Mouse (Mus musculus) neural tube, embryonic 14.5 days (tissue): ENCODE measurements around the gene Ankrd27. TPM values are rescaled to one million over a fixed set of nuclear protein-coding genes. Genes with fewer than 3 reads are reported as not detected.

Experiments
- ATAC-seq: fragments of 200-750 bp; cut with Nextera tagmentation; 2 replicates; pipeline ENCODE4 v1.8.0; 2017; ENCODE audit warnings: low read depth, mild to moderate bottlenecking, moderate TSS enrichment, moderate library complexity
- H3K27ac ChIP-seq: fragments of 300-500 bp; sonication (generic); 2 replicates; pipeline ENCODE4 v1.5.1; 2014; ENCODE audit warnings: low read depth, mild to moderate bottlenecking, control low read depth, low read length, moderate library complexity, mixed read lengths
- H3K27me3 ChIP-seq: fragments of 300-500 bp; sonication (generic); 2 replicates; pipeline ENCODE4 v1.6.1; 2014; ENCODE audit warnings: low read length; ENCODE audit not compliant: control insufficient read depth, insufficient read depth
- H3K36me3 ChIP-seq: fragments of 300-500 bp; sonication (generic); 2 replicates; pipeline ENCODE4 v1.6.1; 2014; ENCODE audit warnings: low read length, mixed read lengths; ENCODE audit not compliant: control insufficient read depth, insufficient read depth
- H3K4me1 ChIP-seq: fragments of 300-500 bp; sonication (generic); 2 replicates; pipeline ENCODE4 v1.6.1; 2014; ENCODE audit warnings: low read length; ENCODE audit not compliant: control insufficient read depth, insufficient read depth
- H3K4me2 ChIP-seq: fragments of 300-500 bp; sonication (generic); 2 replicates; pipeline ENCODE4 v1.6.1; 2014; ENCODE audit warnings: mild to moderate bottlenecking, low read depth, low read length, control low read depth
- H3K4me3 ChIP-seq: fragments of 300-500 bp; sonication (generic); 2 replicates; pipeline ENCODE4 v1.5.1; 2014; ENCODE audit warnings: low read depth, low read length, control low read depth, mixed read lengths
- H3K9ac ChIP-seq: fragments of 300-500 bp; sonication (generic); replicated peaks from 2 replicates; pipeline ENCODE4 v1.6.1; 2014; ENCODE audit warnings: low read depth, mild to moderate bottlenecking, control low read depth, low read length, mixed read lengths
- H3K9me3 ChIP-seq: fragments of 300-500 bp; sonication (generic); 2 replicates; pipeline ENCODE4 v1.6.1; 2016; ENCODE audit warnings: low read length; ENCODE audit not compliant: control insufficient read depth
- WGBS: fragments of 180-500 bp; shearing (Covaris S2); extraction: QIAGEN DNeasy Blood & Tissue Kit; methylation state at CpG from one replicate; pipeline ENCODE4 v1.1.7; 2014; 5-methylcytosine and 5-hydroxymethylcytosine counted together
- polyA plus RNA-seq: library from polyadenylated mRNA; unstranded; fragments of >200 nt; fragmentation: Nextera tagmentation; extraction: Ambion mirVana; gene quantifications from 2 replicates; pipeline ENCODE4 v1.2.1, GENCODE M21; 2014

The Ankrd27 gene
- polyA plus RNA-seq, 1 experiment from 2014 or later: 18.5 TPM

GRCm38 (mm10) chr7:35609245-35609644 lies 23.2 kb downstream of the Ankrd27 start:
- H3K9me3 ChIP-seq: no peaks in the 10 kb centered on the region
- no peak overlapping the region for H3K4me3 ChIP-seq
- WGBS: 93% methylated on average over 10 of the region's 10 CpGs
- H3K4me2 ChIP-seq: no peak overlapping the region
- H3K9ac ChIP-seq: no peak overlapping the region
- H3K36me3 ChIP-seq: peaks cover 15% of the 10 kb centered on the region
- H3K4me1 ChIP-seq: no peaks in the 10 kb centered on the region
- H3K27me3 ChIP-seq: no peaks in the 10 kb centered on the region
- H3K27ac ChIP-seq: no peak overlapping the region
- no peak for ATAC-seq

- no peak overlapping the region for H3K4me2 ChIP-seq
- no peaks in the 10 kb centered on the region for H3K9me3 ChIP-seq
- no peak for ATAC-seq
- no peaks in the 10 kb centered on the region for H3K4me1 ChIP-seq
- no peak overlapping the region for H3K4me3 ChIP-seq
- no peak overlapping the region for H3K9ac ChIP-seq
- 18% methylated on average over 4 of the region's 4 CpGs for WGBS
- H3K27me3 ChIP-seq: no peaks in the 10 kb centered on the region
- no peak overlapping the region for H3K27ac ChIP-seq
- peaks cover 22% of the 10 kb centered on the region for H3K36me3 ChIP-seq
Observed at GRCm38 (mm10) chr7:35617513-35617912, 31.5 kb downstream of the Ankrd27 start.

- Histone ChIP-seq H3K9ac (no peak overlapping the region), H3K4me3 (no peak overlapping the region), H3K36me3 (peaks cover 19% of the 10 kb centered on the region; the same call in 1 of the 2 replicates), H3K9me3 (no peaks in the 10 kb centered on the region), H3K27me3 (no peaks in the 10 kb centered on the region), H3K4me1 (no peaks in the 10 kb centered on the region), H3K27ac (no peak overlapping the region), H3K4me2 (no peak overlapping the region)
- WGBS: 94% methylated on average over 10 of the region's 10 CpGs
- no peak for ATAC-seq
Observed at GRCm38 (mm10) chr7:35622626-35623025, 36.6 kb downstream of the Ankrd27 start.

- Histone ChIP-seq H3K36me3 (peaks cover 14% of the 10 kb centered on the region), H3K4me3 (no peak overlapping the region), H3K4me2 (no peak overlapping the region), H3K4me1 (no peaks in the 10 kb centered on the region), H3K27ac (no peak overlapping the region), H3K27me3 (no peaks in the 10 kb centered on the region), H3K9me3 (no peaks in the 10 kb centered on the region), H3K9ac (no peak overlapping the region)
- ATAC-seq: no peak
- 98% methylated on average over 5 of the region's 5 CpGs for WGBS
Observed at GRCm38 (mm10) chr7:35626038-35626437, 40.0 kb downstream of the Ankrd27 start.

- 93% methylated on average over 10 of the region's 10 CpGs for WGBS
- Histone ChIP-seq H3K4me2 (no peak overlapping the region), H3K9me3 (no peaks in the 10 kb centered on the region), H3K36me3 (peaks cover 20% of the 10 kb centered on the region), H3K4me1 (no peaks in the 10 kb centered on the region), H3K27me3 (no peaks in the 10 kb centered on the region), H3K9ac (no peak overlapping the region), H3K4me3 (no peak overlapping the region), H3K27ac (no peak overlapping the region)
- ATAC-seq: no peak
Observed at GRCm38 (mm10) chr7:35627371-35627770, 41.3 kb downstream of the Ankrd27 start.

- no peak overlapping the region for H3K27ac ChIP-seq
- WGBS: 72% methylated on average over 5 of the region's 5 CpGs
- peaks cover 19% of the 10 kb centered on the region for H3K36me3 ChIP-seq
- no peak overlapping the region for H3K9ac ChIP-seq
- H3K4me2 ChIP-seq: no peak overlapping the region
- no peaks in the 10 kb centered on the region for H3K9me3 ChIP-seq
- ATAC-seq: no peak
- no peaks in the 10 kb centered on the region for H3K4me1 ChIP-seq
- no peaks in the 10 kb centered on the region for H3K27me3 ChIP-seq
- no peak overlapping the region for H3K4me3 ChIP-seq
Observed at GRCm38 (mm10) chr7:35628496-35628895, 42.5 kb downstream of the Ankrd27 start.

GRCm38 (mm10) chr7:35636229-35636628 lies 50.2 kb downstream of the Ankrd27 start:
- Histone ChIP-seq H3K9ac (no peak overlapping the region), H3K36me3 (peaks cover 37% of the 10 kb centered on the region), H3K27ac (no peak overlapping the region)

GRCm38 (mm10) chr7:35636874-35637273 lies 50.8 kb downstream of the Ankrd27 start:
- no peak for ATAC-seq
- no peaks in the 10 kb centered on the region for H3K9me3 ChIP-seq
- no peak overlapping the region for H3K4me3 ChIP-seq
- H3K27me3 ChIP-seq: no peaks in the 10 kb centered on the region
- peaks cover 38% of the 10 kb centered on the region for H3K36me3 ChIP-seq
- 96% methylated on average over 9 of the region's 9 CpGs for WGBS
- H3K27ac ChIP-seq: no peak overlapping the region
- no peak overlapping the region for H3K4me2 ChIP-seq
- H3K9ac ChIP-seq: no peak overlapping the region
- H3K4me1 ChIP-seq: no peaks in the 10 kb centered on the region

More at GRCm38 (mm10) chr7:35636229-35636628, 50.2 kb downstream of the Ankrd27 start:
- H3K4me3 ChIP-seq: no peak overlapping the region
- 76% methylated on average over 6 of the region's 6 CpGs for WGBS
- H3K9me3 ChIP-seq: no peaks in the 10 kb centered on the region
- H3K4me2 ChIP-seq: no peak overlapping the region
- H3K27me3 ChIP-seq: no peaks in the 10 kb centered on the region
- H3K4me1 ChIP-seq: no peaks in the 10 kb centered on the region
- ATAC-seq: no peak

GRCm38 (mm10) chr7:35640072-35640471 lies 54.0 kb downstream of the Ankrd27 start:
- Histone ChIP-seq H3K4me3 (no peak overlapping the region), H3K4me1 (no peaks in the 10 kb centered on the region), H3K27ac (no peak overlapping the region), H3K9me3 (no peaks in the 10 kb centered on the region), H3K36me3 (peaks cover 49% of the 10 kb centered on the region), H3K9ac (no peak overlapping the region), H3K27me3 (no peaks in the 10 kb centered on the region), H3K4me2 (no peak overlapping the region)
- 87% methylated on average over 6 of the region's 6 CpGs for WGBS
- ATAC-seq: no peak
